Mouse (Mus musculus) G1E-ER4 (cell line): ENCODE measurements around the gene Drc1. TPM values are rescaled to one million over a fixed set of nuclear protein-coding genes. Genes with fewer than 3 reads are reported as not detected.

Experiments
- GATA1 ChIP-seq: IDR thresholded peaks from one replicate; pipeline ENCODE4 v1.8.0; 2012; ENCODE audit warnings: low read length, inconsistent platforms
- polyA plus RNA-seq: library from polyadenylated mRNA; stranded (reverse); fragments of >175 nt; gene quantifications from 2 replicates; pipeline ENCODE4 v1.2.3, GENCODE M21; 2012

The Drc1 gene
- polyA plus RNA-seq, 1 experiment, result not detected

DNA sequence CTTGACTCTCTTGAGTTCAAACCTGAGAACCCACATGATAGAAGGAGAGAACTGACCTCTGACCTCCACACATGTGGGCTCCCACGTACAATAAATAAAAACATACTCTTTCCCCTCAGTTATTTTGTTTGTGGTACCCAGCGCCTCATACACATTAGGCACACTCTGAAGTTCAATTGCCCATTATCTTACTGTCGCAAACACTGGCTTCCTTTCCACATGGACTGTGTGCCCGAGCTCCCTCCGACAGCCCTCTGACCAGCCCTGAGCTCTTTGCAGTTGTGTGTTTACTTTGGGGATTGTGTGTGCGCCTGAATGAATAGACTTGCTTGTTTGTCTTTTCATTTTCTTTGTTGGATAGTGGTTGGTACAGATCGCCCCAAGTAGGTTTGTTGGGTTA is 75.5 kb downstream of the Drc1 start:
- no peak for TF ChIP-seq GATA1

- TF ChIP-seq GATA1, result no peak
Measured at GRCm38 (mm10) chr5:30358436-30359099, 77.4 kb downstream of the Drc1 start.

- no peak for TF ChIP-seq GATA1
Measured at GRCm38 (mm10) chr5:30367405-30367804, 86.2 kb downstream of the Drc1 start.

GRCm38 (mm10) chr5:30369426-30369825 is 88.2 kb downstream of the Drc1 start:
- no peak for TF ChIP-seq GATA1

DNA sequence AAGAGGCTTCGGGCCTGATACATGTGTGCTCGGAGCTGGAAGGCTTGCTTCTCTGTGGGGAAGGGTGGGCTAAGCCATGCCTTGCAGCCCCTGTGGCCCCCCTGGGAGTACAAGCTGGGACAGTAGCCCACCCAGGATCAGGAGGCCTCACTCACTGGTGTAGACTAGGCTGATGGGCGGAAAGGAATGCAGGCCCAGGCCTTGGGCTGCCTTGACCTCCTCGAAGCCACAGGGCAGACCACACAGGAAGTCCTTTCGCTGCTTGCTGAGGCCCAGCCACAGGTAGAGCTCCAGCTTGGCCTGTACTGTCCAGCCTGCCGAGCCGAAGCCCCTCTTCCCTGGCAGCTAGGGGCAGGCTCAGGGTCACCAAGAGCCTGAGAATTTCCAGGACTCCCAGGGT is 101.7 kb downstream of the Drc1 start:
- no peak for TF ChIP-seq GATA1

GRCm38 (mm10) chr5:30387726-30388125 is 106.5 kb downstream of the Drc1 start:
- no peak for TF ChIP-seq GATA1

GRCm38 (mm10) chr5:30389836-30390235 is 108.6 kb downstream of the Drc1 start:
- no peak for TF ChIP-seq GATA1

DNA sequence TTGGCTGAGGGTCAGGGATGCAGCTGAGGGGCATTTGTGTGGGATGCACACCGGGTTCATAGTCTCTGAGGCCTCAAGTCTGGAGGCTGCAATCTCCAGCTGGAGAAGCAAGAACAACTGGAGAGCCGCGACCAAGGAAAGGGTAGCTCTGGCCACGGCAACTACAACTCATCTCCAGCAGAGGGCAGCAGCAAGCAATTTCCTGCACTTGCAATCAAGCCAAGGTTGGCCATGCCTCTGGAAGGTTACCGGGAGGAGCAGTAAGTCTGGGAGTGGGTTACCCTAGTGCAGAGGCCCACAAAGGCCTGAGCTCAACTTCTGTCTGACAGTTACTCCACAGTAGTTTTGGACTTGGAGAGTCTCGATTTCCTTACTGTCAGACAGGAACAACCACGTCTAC is 110.3 kb downstream of the Drc1 start:
- no peak for TF ChIP-seq GATA1

GRCm38 (mm10) chr5:30400521-30400920 is 119.3 kb downstream of the Drc1 start:
- TF ChIP-seq GATA1, result no peak

DNA sequence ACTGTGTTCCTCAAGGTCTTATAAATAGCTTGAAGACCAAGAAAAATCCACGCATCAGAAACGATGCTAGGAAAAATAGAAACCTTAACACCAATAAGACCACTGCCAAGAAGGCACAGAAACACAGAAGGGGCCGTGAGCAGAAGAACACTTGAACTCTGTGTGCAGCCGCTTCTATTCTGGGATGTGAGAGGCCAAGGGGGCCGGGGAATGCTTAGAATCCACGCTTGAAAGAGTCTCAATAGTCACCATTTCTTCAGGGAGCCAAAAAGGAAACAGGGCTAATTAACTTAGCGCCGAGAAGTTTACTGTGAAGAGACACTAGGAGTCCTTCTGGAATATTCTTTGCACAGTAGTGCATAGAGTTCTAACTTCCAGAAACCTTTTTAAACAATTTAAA is 120.0 kb downstream of the Drc1 start:
- TF ChIP-seq GATA1, result no peak

- no peak for TF ChIP-seq GATA1
Measured at GRCm38 (mm10) chr5:30406876-30407275, 125.7 kb downstream of the Drc1 start.

DNA sequence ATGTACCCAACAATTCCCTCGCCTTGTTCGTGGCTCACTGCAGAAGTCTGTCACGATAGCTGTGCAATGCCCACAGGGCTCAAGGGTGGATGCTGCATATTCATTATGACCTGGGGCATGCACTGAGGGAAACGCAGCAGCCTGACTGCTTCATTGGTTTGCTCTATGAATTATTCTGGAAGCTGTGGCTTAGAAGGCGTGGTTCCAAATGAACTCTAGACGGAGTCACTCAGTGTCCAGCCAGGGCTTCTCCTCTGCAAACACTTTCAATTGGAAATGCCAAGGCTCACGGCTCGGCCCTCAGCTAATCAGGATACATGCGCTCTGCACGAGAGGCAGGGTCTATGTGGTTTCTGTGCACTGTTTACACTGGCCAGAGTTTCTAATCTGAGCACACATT is 130.3 kb downstream of the Drc1 start:
- no peak for TF ChIP-seq GATA1

DNA sequence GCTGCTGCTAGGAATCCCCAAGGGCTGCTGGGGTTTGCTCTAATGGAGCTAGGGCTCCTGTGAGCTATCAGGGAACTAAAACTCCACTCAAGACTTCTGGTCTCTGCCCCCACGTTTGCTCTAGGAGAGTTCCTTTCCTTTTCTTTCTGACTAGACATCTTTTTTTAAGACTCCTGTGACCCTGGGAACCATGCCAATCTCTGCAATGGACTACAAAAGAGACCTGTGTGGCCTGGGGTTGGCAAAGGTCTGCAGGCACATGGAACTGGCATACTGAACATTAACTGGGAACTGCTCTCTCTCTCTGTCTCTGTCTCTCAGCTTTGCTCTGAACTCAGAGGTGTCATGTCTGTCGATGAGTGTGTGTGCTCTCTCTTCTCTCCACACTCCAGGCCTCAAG is 134.2 kb downstream of the Drc1 start:
- TF ChIP-seq GATA1, result no peak

- no peak for TF ChIP-seq GATA1
Measured at GRCm38 (mm10) chr5:30415876-30416275, 134.7 kb downstream of the Drc1 start.

Other genes starting within 250 kb of the Drc1 start
- gene Tyms, start 207.8 kb upstream of the Drc1 start, polyA plus RNA-seq, result 21.7 and 23.6 TPM in 2 replicates
- not detected in 2 replicates for gene Garem2, start 176.2 kb upstream of the Drc1 start, polyA plus RNA-seq
- gene 3110082J24Rik, start 175.3 kb upstream of the Drc1 start, polyA plus RNA-seq, result not detected in 2 replicates
- 11.2 and 44.6 TPM in 2 replicates for gene Hadha, start 126.2 kb upstream of the Drc1 start, polyA plus RNA-seq
- gene Hadhb, start 126.1 kb upstream of the Drc1 start, polyA plus RNA-seq, result 6.8 and 66.0 TPM in 2 replicates
- 0.02 and 0.03 TPM in 2 replicates for gene Adgrf3, start 75.7 kb upstream of the Drc1 start, polyA plus RNA-seq
- gene Selenoi, start 48.8 kb upstream of the Drc1 start, polyA plus RNA-seq, result 0.67 and 1.4 TPM in 2 replicates
- gene Otof, start 180.5 kb downstream of the Drc1 start, polyA plus RNA-seq, result 0.12 TPM in 1 of 2 replicates, not detected in the other
- not detected in 2 replicates for gene 1700001C02Rik, start 184.7 kb downstream of the Drc1 start, polyA plus RNA-seq